Mouse (Mus musculus): Measurements from ENCODE around the gene Hoxd10. TPM values are rescaled to one million over a fixed set of nuclear protein-coding genes. Genes with fewer than 3 reads are reported as not detected.
A peak's percentile ranks its signal among the peaks of the same experiment; 100 is the strongest.

Hoxd10 gene
- total and polyA plus RNA-seq, 3 experiments = not detected

- no peak overlapping the region for H3K4me3 ChIP-seq
Measured at GRCm38 (mm10) chr2:74706393-74706960, 14.8 kb downstream of the Hoxd10 start.

GRCm38 (mm10) chr2:74707599-74707998 is 15.9 kb downstream of the Hoxd10 start:
- 28% methylated on average over 7 of the region's 7 CpGs for WGBS
- Histone ChIP-seq H3K36me3 (ENCODE audit: control insufficient read depth, insufficient read depth, low read length) (no peaks in the 10 kb centered on the region), H3K27me3 (ENCODE audit: control insufficient read depth, insufficient read depth, low read length) (peaks cover 35% of the 10 kb centered on the region), H3K4me1 (ENCODE audit: control insufficient read depth, insufficient read depth, low read length) (no peaks in the 10 kb centered on the region), H3K79me2 (replicated peaks; ENCODE audit: control insufficient read depth, insufficient read depth, low read length) (no peaks in the 10 kb centered on the region), H3K9ac (ENCODE audit: low read depth, low read length) (no peak overlapping the region), H3K27ac (no peak overlapping the region), H3K4me3 (no peak overlapping the region)
- DNase-seq = no peak
- intact Hi-C loops (cut with DNase I) = no loop called here
- no peak for TF ChIP-seq POLR2A (IDR thresholded peaks at IDR 0.05; ENCODE audit: insufficient read depth, low read depth, low read length)
- TF ChIP-seq EP300 (IDR thresholded peaks at IDR 0.05; ENCODE audit: insufficient read depth, low read depth, low read length) = no peak
- TF ChIP-seq CTCF (IDR thresholded peaks at IDR 0.05) = no peak

More at GRCm38 (mm10) chr2:74706393-74706960, 14.8 kb downstream of the Hoxd10 start:
- intact Hi-C loops (cut with DNase I) = no loop called here
- Histone ChIP-seq H3K9ac (ENCODE audit: low read depth, low read length) (no peak overlapping the region), H3K27ac (no peak overlapping the region), H3K27me3 (ENCODE audit: control insufficient read depth, insufficient read depth, low read length) (peaks cover 29% of the 10 kb centered on the region), H3K36me3 (ENCODE audit: control insufficient read depth, insufficient read depth, low read length) (no peaks in the 10 kb centered on the region), H3K79me2 (replicated peaks; ENCODE audit: control insufficient read depth, insufficient read depth, low read length) (no peaks in the 10 kb centered on the region), H3K4me1 (ENCODE audit: control insufficient read depth, insufficient read depth, low read length) (no peaks in the 10 kb centered on the region)
- no peak for TF ChIP-seq CTCF (IDR thresholded peaks at IDR 0.05)
- no peak for TF ChIP-seq POLR2A (IDR thresholded peaks at IDR 0.05; ENCODE audit: insufficient read depth, low read depth, low read length)
- TF ChIP-seq EP300 (IDR thresholded peaks at IDR 0.05; ENCODE audit: insufficient read depth, low read depth, low read length) = no peak
- peak in 1 of 2 experiments; percentile 15 for DNase-seq
- 12% methylated on average over 13 of the region's 13 CpGs for WGBS

GRCm38 (mm10) chr2:74708676-74709075 is 17.0 kb downstream of the Hoxd10 start:
- H3K27ac ChIP-seq = no peak overlapping the region
- H3K79me2 ChIP-seq (replicated peaks; ENCODE audit: control insufficient read depth, insufficient read depth, low read length) = no peaks in the 10 kb centered on the region
- WGBS = 21% methylated on average over 4 of the region's 4 CpGs
- no peak overlapping the region for H3K9ac ChIP-seq (ENCODE audit: low read depth, low read length)
- H3K36me3 ChIP-seq (ENCODE audit: control insufficient read depth, insufficient read depth, low read length) = no peaks in the 10 kb centered on the region
- intact Hi-C loops (cut with DNase I) = no loop called here
- TF ChIP-seq CTCF (IDR thresholded peaks at IDR 0.05) (no peak), POLR2A (IDR thresholded peaks at IDR 0.05; ENCODE audit: insufficient read depth, low read depth, low read length) (no peak), EP300 (IDR thresholded peaks at IDR 0.05; ENCODE audit: insufficient read depth, low read depth, low read length) (no peak)
- H3K27me3 ChIP-seq (ENCODE audit: control insufficient read depth, insufficient read depth, low read length) = peaks cover 38% of the 10 kb centered on the region
- H3K4me3 ChIP-seq = no peak overlapping the region
- H3K4me1 ChIP-seq (ENCODE audit: control insufficient read depth, insufficient read depth, low read length) = no peaks in the 10 kb centered on the region
- DNase-seq = peak in 1 of 2 experiments; percentile 15

DNA sequence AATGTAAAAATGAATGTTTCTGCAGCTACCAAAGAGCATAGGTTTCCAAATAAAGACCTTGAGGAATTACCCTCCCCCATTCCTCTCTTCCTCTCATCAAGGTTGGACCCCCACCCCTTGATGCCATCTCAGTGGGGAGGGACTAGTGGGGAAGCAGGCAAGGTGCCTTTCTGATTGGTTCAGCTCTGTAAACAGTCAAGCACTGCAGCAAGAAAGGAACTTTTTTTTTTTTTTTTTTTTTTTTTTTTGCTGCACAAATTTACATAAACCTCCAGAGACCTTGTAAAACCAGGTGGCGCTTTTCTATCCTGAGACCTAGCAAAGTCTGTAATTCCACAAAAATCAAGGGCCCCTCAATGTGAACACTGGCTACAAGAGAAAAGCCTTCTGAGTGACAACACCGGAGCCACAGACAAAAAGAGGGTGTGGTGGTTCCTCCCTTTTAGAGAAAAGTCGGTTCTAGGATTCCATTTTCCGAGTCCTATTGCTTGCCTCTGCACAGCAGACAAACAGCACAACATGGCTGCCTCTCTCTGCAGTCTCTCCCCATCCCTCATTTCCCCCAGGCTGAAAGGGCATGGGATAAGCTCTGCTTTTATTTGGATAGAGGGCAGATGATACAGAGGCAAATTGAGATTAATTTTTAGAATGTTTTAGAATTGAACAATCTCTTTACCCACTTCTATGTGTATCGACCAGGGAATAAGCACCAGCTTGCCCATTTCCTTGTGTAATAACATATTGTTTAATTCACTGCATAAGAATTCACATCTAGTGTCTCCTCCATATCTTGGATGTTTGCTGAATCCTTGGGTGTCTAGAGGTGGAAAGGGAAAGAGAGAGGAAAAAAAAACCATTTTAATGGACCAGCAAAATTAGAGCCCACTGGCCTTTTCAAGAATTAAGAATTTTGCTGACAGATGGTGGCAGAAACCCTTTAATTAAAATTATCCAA is 18.0 kb downstream of the Hoxd10 start:
- TF ChIP-seq CTCF (IDR thresholded peaks at IDR 0.05) (no peak), EP300 (IDR thresholded peaks at IDR 0.05; ENCODE audit: insufficient read depth, low read depth, low read length) (no peak), POLR2A (IDR thresholded peaks at IDR 0.05; ENCODE audit: insufficient read depth, low read depth, low read length) (no peak)
- H3K9ac ChIP-seq (ENCODE audit: low read depth, low read length) = no peak overlapping the region
- H3K27ac ChIP-seq = no peak overlapping the region
- H3K4me1 ChIP-seq (ENCODE audit: control insufficient read depth, insufficient read depth, low read length) = no peaks in the 10 kb centered on the region
- intact Hi-C loops (cut with DNase I) = no loop called here
- H3K27me3 ChIP-seq (ENCODE audit: control insufficient read depth, insufficient read depth, low read length) = peaks cover 33% of the 10 kb centered on the region
- H3K79me2 ChIP-seq (replicated peaks; ENCODE audit: control insufficient read depth, insufficient read depth, low read length) = no peaks in the 10 kb centered on the region
- no peaks in the 10 kb centered on the region for H3K36me3 ChIP-seq (ENCODE audit: control insufficient read depth, insufficient read depth, low read length)
- H3K4me3 ChIP-seq = no peak overlapping the region
- no peak for DNase-seq
- WGBS = 15% methylated on average over 5 of the region's 5 CpGs

DNA sequence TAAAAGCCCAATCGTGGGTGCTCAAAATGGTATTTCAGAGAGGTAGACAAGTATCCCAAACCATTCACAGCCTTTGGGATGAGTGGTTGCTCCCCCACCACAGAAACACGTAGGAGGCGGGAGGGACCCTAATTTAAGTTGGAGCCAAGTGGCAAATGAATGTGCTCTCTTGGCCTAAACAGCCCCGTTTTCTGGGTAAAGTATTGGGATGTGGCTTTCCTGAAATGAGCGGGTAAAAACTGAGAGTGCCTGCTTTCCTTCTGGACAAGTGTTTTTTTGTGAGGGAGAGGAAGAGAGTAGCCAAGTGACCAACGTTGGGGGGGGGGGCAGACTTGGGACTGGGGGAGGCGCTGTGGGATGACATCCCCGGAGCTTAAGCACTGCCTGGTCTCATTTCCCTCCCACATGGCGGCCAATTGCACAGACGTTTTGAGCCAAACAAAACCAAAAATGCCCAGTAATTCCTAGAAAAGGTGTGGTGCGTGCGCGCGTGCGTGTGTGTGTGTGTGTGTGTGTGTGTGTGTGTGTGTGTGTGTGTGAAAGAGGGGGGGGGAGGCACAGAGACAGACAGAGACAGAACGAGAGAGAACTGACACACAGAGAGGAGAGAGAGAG is 19.3 kb downstream of the Hoxd10 start:
- 6% methylated on average over 16 of the region's 16 CpGs for WGBS
- Histone ChIP-seq H3K4me3 (no peak overlapping the region), H3K27me3 (ENCODE audit: control insufficient read depth, insufficient read depth, low read length) (peaks cover 28% of the 10 kb centered on the region), H3K9ac (ENCODE audit: low read depth, low read length) (no peak overlapping the region), H3K4me1 (ENCODE audit: control insufficient read depth, insufficient read depth, low read length) (no peaks in the 10 kb centered on the region), H3K79me2 (replicated peaks; ENCODE audit: control insufficient read depth, insufficient read depth, low read length) (no peaks in the 10 kb centered on the region), H3K27ac (no peak overlapping the region), H3K36me3 (ENCODE audit: control insufficient read depth, insufficient read depth, low read length) (no peaks in the 10 kb centered on the region)
- intact Hi-C loops (cut with DNase I) = no loop called here
- no peak for DNase-seq
- TF ChIP-seq POLR2A (IDR thresholded peaks at IDR 0.05; ENCODE audit: insufficient read depth, low read depth, low read length) = no peak
- TF ChIP-seq EP300 (IDR thresholded peaks at IDR 0.05; ENCODE audit: insufficient read depth, low read depth, low read length) = no peak
- no peak for TF ChIP-seq CTCF (IDR thresholded peaks at IDR 0.05)

All from heart, adult 2 months (tissue).